Mouse (Mus musculus): ENCODE measurements around the gene Srp9.

Gene Srp9

DNA sequence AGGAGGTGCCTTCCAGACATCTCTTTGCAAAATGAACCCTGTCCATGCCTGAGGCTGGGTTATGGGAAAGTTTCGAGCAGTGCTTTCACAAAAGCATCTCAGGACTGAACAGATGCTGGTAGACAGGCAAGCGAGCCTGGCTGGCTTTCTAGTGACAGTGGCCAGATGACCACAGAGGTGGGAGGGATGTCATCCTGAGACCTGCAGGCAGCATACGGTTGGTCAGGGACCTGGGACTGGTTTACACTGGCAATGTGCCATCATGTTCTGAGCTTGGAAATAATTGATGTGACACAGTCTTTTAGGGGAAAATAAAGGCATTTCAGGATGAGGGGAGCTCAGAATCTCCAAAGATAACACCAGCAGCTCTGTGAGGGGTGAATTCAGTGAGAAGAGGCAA lies 19.5 kb upstream of the Srp9 start:
- no peak for DNase-seq (ENCODE audit: low read depth, low spot score)

DNA sequence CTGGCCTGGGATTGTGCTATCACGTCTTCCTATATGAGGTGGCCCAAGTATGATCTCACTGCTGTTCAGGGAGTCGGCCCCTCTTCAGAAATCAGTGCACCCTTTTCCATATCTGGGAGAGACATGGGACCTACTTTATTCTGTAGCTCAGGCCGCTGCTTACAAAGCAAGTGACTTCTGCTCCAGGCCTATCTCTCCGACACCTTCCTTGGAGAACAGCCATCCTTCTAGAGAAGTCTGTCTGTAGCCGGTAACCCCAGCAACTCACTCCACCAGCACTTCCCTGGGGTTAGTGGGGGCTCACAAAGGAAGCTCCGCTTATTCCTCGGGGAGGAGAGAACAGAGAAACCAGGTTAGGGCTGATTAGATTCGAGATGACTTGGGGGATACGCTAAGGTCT lies 17.3 kb upstream of the Srp9 start:
- DNase-seq (ENCODE audit: low read depth, low spot score): no peak

DNA sequence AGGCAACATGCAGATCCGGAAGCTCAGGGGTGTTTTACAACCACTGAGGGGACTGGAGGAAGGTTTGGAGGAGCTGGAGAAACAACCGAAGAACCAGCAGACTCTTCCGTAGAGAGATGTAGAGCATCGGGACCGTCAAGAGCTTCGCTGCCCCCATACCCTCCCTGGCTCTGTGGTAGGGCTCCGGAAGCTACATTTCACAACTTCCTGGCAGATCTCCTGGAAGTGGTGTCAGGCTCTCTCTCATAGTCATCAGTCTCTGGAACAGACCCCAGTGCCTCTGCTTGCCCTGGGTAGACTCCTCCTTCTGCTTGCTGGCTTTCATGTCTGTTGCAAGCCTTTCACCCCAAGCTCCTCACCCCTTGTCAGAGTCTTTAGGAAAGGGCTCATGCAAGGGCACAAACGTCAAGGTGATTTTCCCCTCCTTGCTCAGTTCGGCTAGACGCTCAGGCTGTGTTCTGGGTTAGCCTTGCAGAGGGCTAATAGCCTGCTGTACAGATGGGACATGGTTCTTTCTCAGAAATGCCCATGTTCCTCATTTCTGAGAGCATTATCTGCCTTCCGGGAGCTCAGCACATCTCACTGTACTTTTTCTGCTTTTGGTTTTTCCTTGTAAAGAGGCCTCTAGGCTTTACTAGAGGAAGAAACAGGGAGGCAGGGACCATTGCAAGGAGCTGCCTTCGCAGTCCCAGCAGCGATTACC lies 16.0 kb upstream of the Srp9 start:
- DNase-seq (ENCODE audit: low read depth, low spot score): no peak

DNA sequence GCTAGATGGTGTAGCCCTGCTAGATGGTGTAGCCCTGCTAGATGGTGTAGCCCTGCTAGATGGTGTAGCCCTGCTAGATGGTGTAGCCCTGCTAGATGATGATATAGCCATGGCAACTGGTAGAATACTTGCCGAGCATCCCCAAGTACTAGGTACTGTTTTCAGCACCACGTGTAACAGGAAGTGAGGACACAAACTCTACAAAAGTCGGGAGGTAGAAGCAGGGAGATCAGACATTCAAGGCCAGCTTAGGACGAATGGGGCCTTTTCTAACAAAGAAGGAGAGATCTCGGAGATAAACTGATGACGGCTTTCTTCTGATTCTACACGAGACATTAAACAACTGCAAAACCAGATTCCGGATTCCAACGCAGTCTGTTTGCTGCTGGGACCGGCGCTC lies 14.4 kb upstream of the Srp9 start:
- no peak for DNase-seq (ENCODE audit: low read depth, low spot score)

- DNase-seq (ENCODE audit: low read depth, low spot score): no peak
Observed at GRCm38 (mm10) chr1:182110708-182111385, 13.7 kb upstream of the Srp9 start.

- DNase-seq (ENCODE audit: low read depth, low spot score): no peak
Observed at GRCm38 (mm10) chr1:182111386-182112317, 12.9 kb upstream of the Srp9 start.

GRCm38 (mm10) chr1:182112385-182112784 lies 12.2 kb upstream of the Srp9 start:
- no peak for DNase-seq (ENCODE audit: low read depth, low spot score)

- DNase-seq (ENCODE audit: low read depth, low spot score): no peak
Observed at GRCm38 (mm10) chr1:182113131-182113530, 11.4 kb upstream of the Srp9 start.

DNA sequence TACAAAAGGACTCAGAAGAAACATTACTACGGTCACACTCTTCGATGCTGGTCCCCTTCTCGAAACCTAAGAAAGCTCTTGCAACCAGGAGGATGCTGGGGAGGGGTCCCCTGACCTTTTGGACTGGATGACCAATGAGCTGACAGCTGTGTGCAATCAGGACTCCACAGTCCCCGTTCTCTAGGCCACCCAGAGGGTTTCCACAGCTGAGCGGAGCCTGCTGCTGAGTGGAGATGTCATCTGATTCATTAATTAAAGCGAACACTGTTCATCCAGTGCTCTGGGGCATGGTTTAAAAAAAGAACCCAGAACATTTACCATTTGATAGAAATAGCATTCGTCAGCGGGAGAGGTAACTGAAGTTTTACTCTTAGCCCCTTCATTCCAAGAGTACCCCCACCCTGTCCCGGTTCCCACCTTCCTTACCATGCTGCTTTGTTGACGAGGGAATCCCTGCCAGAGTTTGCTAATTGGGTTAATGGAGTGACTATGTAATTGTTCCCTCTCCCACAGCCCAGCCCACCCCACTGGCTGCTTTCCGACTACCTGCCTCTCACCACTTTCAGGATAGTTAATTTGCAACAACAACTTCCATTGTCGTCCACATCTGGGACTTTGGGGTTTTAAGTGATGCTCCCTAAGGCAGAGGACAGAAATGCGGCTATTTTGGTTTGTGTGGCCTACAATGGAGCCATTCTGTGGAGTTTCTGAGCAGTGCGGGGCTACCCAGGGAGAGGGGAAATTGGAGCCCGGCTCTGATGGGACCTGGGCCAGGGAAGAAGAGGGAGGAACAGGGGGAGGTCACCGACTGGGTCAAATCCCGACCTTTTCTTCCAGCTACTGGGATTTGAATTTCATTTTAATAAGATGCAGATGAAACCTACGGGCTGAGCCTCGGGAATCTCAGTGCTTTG lies 10.7 kb upstream of the Srp9 start:
- DNase-seq (ENCODE audit: low read depth, low spot score): no peak

GRCm38 (mm10) chr1:182115197-182115596 lies 9.3 kb upstream of the Srp9 start:
- DNase-seq (ENCODE audit: low read depth, low spot score): peak; percentile 86

DNA sequence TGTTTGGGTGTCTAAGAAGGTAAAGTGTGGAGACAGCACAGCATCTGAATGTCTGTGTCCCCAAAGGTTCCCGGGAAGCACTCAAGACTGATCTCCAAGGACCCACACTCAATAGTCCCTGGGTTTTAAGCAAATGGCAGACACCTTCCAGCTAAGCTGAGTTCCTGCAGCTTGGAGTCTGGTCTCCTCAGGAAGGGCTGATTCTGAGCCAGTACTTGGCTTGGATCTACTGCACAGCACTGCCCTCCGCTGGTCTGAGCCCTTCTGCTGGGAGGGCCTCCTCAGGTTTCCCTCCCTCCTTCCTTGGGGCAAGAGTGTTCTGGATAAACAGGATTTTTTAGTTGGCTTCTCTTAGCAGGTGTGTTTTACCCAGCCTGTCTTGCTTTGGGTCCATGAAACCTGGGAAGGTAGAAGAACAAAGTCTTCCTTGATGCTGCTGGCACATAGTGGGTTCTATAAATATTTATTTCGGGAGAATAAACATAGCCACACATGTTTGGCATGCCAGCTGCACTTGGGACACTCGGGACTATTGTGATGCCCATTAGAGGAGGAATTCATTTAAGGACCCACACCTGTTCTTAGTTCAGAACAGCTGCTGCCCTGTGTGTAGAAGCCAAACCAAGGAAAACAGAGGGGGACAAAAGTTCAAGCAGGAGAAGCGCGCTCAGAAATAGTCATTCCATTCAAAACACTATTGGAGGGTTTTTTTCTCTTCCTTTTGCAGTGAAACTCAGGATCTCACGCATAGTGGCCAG lies 8.7 kb upstream of the Srp9 start:
- peak; percentile 79 for DNase-seq (ENCODE audit: low read depth, low spot score)

GRCm38 (mm10) chr1:182122413-182122812 lies 2.1 kb upstream of the Srp9 start:
- no peak for DNase-seq (ENCODE audit: low read depth, low spot score)

- peak; percentile 96 for DNase-seq (ENCODE audit: low read depth, low spot score)
Observed at GRCm38 (mm10) chr1:182124924-182125368, 409 bp downstream of the Srp9 start.

- peak; percentile 63 for DNase-seq (ENCODE audit: low read depth, low spot score)
Observed at GRCm38 (mm10) chr1:182130830-182131229, 6.3 kb downstream of the Srp9 start.

- peak; percentile 58 for DNase-seq (ENCODE audit: low read depth, low spot score)
Observed at GRCm38 (mm10) chr1:182137204-182138125, 12.9 kb downstream of the Srp9 start.

DNA sequence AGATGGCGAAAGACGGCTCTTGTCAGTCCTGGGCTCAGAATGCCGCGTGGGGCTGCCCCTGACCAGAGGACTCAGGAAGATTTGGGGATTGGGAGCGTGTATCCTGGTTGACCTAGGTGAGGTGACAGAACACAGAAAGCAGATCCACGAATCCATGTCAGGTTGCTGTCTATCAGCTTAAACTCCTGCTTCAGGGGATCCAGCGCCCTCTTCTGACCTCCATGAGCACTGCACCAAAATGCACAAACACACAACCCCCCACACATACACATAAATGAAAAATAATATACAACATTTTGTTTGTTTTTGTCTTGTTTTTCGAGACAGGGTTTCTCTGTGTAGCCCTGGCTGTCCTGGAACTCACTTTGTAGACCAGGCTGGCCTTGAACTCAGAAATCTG lies 13.6 kb downstream of the Srp9 start:
- peak; percentile 76 for DNase-seq (ENCODE audit: low read depth, low spot score)

DNA sequence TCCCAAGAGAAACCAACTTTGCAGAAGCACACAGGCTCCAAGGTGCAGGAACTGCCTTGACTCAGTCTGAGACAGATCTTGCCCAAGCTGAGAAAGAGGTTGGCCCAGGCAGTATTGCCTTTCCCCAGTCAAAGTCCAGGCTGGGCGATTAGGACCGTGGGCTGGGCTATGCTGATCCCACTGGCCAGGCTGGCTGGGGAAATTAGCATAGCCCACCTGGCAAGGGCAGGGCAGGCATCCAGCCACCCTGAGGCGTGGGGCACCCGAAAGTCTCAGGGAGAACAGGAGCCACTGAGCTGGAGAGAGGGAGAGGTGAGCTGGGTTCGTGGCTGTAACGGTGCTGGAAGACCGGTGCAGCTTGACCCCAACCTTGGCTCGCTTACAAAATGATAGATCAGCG lies 15.4 kb downstream of the Srp9 start:
- DNase-seq (ENCODE audit: low read depth, low spot score): no peak

DNA sequence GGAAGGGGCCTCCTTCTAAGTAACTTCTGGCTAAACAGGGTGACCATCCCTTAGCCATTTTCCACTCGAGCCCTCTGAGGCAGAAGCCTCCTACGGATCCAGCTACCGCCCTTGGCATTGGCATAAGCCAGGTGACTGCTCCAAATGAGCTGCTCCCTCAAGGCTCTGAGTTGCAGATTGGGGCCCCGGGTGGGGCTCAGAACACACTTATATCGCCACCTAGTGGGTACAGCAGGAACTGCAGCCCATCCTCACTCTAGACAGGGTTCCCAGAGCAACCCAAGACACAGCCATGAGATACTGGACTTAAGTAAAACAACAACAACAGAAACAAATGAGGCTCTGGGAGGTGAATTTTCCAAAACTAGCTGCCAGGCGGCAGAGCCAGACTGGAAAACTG lies 15.8 kb downstream of the Srp9 start:
- peak; percentile 87 for DNase-seq (ENCODE audit: low read depth, low spot score)

DNA sequence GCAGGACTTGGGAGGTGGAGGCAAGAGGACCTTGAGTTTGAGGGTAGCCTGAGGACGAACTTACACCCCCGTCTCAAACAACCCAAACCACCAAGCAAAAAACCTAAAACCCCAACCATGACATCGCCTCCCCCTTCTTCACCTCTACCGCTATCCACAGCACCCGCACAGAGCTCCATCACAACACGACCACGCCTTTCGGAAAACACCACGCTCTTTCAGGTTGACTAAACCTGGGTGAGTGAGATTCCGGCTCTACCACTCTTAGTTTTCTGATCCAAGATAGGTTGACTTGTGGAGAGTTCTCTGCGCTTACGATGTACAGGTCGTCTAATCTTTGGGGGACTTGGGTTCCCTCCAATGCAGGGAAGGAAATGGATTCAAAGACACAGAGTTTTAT lies 18.2 kb downstream of the Srp9 start:
- peak; percentile 45 for DNase-seq (ENCODE audit: low read depth, low spot score)

All from ES-CJ7 (cell line).